Mouse (Mus musculus) right cerebral cortex, adult 2 months (tissue): ENCODE measurements around the gene Atp4a.
A peak's percentile ranks its signal among the peaks of the same experiment; 100 is the strongest.
"Not testable (repeated sequence)": the region's sequence is repeated elsewhere in the genome, so short reads cannot be mapped to it uniquely, and the experiment has no call there.

Source experiments
- DNase-seq, 2 experiments: peaks; one replicate each; pipeline ENCODE4 v3.0.0; 2021 to 2022; ENCODE audit warnings: low spot score in 2 of 2

Atp4a gene

DNA sequence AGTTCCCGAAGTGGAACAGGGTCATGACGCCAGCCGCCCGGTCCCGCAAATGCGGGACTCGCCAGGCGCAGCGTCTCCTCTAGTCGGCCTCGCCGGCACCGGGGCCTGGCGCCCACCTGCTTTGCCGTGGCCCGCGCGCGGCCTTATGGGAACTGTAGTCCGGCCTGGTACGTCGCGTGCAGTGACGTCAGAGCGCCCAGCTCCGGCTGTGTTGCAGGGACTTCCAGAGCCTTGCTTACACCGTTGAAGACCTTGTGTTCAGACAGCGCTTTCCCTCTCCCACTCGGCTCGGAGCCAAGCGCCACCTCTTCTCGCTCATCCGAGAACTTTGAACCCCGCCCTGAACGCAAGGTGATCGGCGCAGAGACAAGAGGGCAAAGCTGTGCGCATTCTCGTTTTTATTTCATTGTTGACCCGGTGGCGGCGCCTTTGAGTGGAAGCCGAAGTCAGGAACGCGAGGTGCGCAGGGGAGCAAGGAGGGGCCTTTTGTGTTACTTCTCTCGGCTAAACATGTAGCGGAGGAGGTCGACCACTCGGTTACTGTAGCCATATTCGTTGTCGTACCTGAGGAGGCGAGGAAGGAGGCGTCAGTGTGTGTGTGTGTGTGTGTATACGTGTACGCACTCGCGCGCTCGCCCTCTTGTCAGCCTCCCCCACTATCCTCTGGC lies 17.5 kb downstream of the Atp4a start, which contains the start of gene Tmem147:
Gene Tmem147, minus strand, starts transcription at position 145 of the 668 bp plus-strand sequence.
- DNase-seq = peak; percentile 96 to 99

DNA sequence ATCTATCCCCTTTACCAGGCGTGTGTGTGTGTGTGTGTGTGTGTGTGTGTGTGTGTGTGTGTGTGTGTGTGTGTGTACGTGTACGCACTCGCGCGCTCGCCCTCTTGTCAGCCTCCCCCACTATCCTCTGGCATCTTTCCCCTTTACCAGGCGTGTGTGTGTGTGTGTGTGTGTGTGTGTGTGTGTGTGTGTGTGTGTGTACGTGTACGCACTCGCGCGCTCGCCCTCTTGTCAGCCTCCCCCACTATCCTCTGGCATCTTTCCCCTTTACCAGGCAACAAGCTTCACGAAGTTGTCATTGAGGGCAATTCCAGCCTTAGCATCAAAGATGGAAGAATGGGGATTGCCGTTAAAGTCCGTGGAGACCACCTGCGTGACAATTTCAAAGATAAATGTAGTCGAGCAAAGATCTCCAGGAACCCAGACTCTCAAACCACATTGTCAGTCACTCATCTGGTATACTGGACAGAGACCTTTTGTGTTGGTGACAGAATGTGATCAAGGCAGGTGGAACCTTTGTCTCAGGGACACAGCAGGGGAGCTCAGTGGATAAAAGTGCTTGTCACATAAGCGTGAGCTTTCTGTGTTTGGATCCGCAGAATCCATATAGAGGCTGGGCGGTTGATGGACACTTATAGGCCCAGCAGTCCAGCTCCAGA lies 18.2 kb downstream of the Atp4a start:
- peak; percentile 26 to 31 for DNase-seq

- no peak for DNase-seq
These were observed 24.2 kb downstream of the Atp4a start for GRCm38 (mm10) chr7:30736211-30736610.

DNA sequence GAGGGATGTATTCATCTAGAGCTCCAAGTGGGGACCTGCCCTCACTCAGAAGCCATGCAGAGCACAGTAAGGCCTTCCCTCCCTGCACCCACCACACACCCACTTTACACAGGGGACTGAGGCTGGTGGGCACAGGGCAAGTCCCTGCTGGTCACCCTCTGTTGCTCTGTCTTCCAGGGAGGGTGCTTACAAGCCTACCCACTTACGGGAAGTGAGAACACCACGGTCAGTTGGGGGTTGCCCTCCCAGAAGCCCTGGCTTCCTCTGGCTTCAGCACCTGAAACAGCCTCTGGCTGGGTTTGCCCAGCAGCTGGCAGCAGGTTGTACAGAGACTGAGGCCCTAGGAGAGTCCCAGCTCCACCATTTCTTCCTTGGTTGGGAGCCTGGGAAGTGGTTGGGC lies 30.6 kb downstream of the Atp4a start:
- DNase-seq = not testable (repeated sequence)

DNA sequence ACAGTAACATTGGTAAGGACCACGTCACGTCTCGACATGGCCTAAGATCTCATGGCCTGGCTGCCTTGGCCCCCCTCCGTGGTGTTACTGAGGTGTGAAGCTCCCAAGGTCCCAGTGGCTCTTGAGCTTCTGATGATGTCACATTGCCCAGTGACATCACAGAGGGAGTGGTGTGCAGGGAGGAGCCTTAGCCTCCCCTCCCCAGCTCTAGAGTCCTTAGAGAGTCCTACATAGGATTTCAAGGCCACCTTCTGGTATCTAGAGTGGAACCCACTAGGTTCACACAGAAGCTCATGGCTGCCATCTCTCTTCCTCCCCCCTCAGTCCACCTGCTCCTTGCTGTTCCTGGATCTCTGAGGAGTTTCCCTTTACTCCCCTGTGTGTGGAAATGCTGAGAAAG lies 31.6 kb downstream of the Atp4a start, which contains the start of gene Gapdhs:
Gene Gapdhs, minus strand, starts transcription at position 65 of the 400 bp plus-strand sequence.
- DNase-seq = not testable (repeated sequence)

DNA sequence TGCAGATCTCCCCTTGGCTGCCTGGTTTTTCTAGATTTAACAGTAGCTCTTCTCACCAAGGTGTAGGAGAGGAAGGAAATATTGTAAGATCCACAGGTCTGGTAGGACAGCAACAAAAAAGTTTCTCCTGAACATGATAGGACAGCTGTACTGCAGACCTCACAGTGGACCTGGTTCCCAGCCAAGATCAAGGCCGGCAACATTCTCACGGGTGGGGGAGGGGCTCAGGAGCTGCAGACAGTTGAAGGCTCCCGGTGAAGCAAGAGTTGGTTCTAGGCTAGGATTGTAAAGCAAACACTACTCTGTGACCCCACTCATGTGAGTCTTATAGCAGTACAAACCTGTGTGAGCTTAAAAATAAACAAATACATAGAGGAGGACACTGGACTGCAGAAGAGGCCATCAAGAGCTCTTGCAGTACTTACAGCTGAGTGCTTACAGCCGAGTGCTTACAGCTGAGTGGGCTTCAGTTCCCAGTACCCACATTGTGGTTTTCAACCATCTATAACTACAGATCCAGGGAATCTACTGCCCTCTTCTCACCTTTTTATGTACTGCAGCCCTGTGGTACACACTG lies 32.1 kb downstream of the Atp4a start:
- DNase-seq = no peak

GRCm38 (mm10) chr7:30747525-30748204 lies 35.7 kb downstream of the Atp4a start:
- DNase-seq = no peak

- DNase-seq = peak in 1 of 2 experiments; percentile 19
These were observed 38.0 kb downstream of the Atp4a start for GRCm38 (mm10) chr7:30749824-30750606.

DNA sequence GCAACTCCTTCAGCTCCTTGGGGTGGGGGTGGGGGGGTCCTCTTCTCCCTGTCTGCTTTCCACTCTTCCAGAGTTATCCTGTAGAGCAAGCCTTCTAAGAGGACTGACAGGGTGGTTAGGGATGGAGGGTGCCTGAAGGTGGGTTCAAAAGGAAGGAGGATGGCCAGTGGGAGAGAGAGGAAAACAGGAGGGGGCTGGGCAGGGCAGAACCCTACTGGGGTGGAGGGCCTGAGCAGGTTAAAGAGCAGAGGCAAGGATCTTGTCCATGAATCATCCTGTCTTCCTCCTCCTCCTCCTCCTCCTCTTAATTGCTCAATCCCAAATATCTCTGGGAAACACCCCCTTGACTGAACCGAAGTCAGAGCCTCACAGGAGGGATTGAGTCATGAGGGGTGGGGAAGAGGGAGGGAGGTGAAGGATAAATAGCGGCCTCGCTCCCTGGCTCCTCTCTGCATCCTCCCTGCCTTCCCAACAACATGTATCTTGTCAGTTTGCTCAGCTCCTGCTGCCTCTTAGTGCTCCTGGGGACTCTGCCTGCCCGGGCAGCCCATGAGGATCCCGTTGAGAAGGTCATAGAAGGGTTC lies 39.2 kb downstream of the Atp4a start, which contains the start of gene Sbsn:
Gene Sbsn, plus strand, starts transcription at position 386 of the 584 bp plus-strand sequence.
- no peak for DNase-seq

DNA sequence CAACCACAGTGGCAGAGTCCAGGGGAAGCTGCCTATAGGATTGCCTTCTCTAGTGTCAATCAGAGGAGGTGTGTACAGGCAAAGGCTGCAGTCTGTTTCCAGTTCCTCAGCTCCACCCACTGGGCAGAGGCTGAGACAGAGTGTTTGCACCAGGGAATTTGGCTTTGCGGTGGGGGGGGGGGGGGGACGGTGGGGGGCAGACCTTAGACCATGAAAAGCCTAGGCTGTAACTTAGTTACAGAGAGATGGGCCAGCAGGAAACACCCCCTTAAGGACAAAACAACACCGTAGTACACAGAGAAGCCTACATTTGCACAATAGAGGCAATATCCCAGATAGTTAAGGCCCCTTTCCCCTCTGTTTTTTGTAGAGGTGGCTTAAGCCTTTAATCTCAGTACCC lies 45.0 kb downstream of the Atp4a start:
- DNase-seq = no peak

- DNase-seq = no peak
These were observed 46.8 kb downstream of the Atp4a start for GRCm38 (mm10) chr7:30758853-30759252.

DNA sequence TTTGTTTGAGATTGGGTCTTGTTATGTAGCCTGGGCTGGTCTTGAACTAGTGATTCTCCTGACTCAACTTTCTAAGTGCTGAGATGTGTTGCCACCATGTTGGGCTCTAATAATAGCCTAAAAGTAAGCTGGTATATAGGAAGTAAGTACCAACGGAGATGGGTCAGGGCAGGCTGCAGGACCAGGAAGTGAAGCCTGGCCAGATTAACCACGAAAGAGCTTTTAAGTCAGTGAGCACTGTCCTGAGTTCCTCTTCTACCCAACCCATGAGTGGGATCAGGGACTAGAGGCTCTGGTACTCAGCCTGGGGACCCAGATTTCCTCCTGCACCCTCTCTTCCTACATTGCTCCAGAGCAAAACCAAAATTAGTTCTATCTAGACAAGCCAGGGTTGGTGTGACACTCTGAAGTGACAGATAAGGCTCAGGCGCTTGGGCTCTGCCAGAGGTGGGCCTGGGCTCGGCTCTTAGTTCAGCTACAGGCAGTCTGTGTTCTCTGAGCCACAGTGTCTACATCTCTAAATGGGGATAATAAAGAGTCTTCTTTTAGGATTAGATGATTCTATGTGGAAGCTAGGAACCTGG lies 49.9 kb downstream of the Atp4a start:
- DNase-seq = no peak

GRCm38 (mm10) chr7:30763456-30763855 lies 51.4 kb downstream of the Atp4a start, which contains the start of gene Dmkn:
TSS of gene Dmkn (plus strand) at chr7:30763756.
- DNase-seq = no peak

GRCm38 (mm10) chr7:30765173-30765572 lies 53.2 kb downstream of the Atp4a start:
- no peak for DNase-seq

DNA sequence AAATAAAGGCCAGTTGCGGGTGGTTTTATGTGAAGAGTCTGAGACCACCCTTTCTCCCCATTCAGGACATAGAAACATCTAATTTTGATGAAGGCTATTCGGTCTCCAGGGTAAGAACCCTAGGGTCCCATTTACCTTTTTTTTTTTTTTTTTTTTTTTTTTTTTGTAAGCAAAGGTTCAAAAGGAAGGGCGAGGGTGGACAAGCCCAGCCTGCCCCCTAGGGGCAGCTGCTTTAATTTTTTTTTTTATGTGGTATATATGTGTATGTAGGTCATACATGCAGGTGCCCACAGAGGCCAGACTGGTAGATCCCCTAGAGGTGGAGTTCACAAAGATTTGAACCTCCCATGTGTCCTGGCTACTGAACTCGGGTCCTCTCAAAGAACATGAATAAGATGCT lies 54.4 kb downstream of the Atp4a start:
- no peak for DNase-seq

GRCm38 (mm10) chr7:30769236-30769635 lies 57.2 kb downstream of the Atp4a start:
- DNase-seq = no peak
